8 mouse cellular contexts compared by ENCODE assay signal in genomic region chr11:74371393-74372100, GRCm38 (mm10). TPM values are rescaled to one million over a fixed set of nuclear protein-coding genes. Genes with fewer than 3 reads are reported as not detected.
A peak's percentile ranks its signal among the peaks of the same experiment; 100 is the strongest.
DNase-seq lines count a peak whose midpoint lies in the region; ATAC-seq and TF ChIP-seq lines count a peak whose summit lies in the region.

No protein-coding gene starts in this region.

- DNase-seq in A20 (ENCODE audit: low read depth, low spot score) (peak; percentile 77), adipocyte (ENCODE audit: low spot score) (peak; percentile 90)
- peak; percentile 64 for DNase-seq in heart, adult 8-10 months (ENCODE audit: low spot score)
- DNase-seq in kidney, postnatal 14 days, result peak; percentile 76
- peak; percentile 94 for DNase-seq in lung, embryonic 14.5 days
- peak; percentile 28 for DNase-seq in ovary, adult 18-20 months (ENCODE audit: low spot score)
- DNase-seq in thymus, postnatal 0 days (ENCODE audit: low spot score), result peak; percentile 49

- no peak for TF ChIP-seq POLR2A in cortical plate, adult 2 months (IDR thresholded peaks at IDR 0.05; ENCODE audit: extremely low read depth, insufficient read depth, low read length)

- no peak overlapping the region for H3K27ac ChIP-seq in cortical plate, adult 2 months (ENCODE audit: insufficient read depth, low read length)
- no peak overlapping the region for H3K27ac ChIP-seq in lung, embryonic 14.5 days (ENCODE audit: low read depth)

- WGBS in lung, embryonic 14.5 days, result 13% methylated on average over 22 of the region's 22 CpGs

- no peak overlapping the region for H3K9ac ChIP-seq in lung, embryonic 14.5 days

- no peaks in the 10 kb centered on the region for H3K9me3 ChIP-seq in lung, embryonic 14.5 days (ENCODE audit: low read depth, low read length)

- peak; percentile 81 for TF ChIP-seq CTCF in cortical plate, adult 2 months (IDR thresholded peaks at IDR 0.05; ENCODE audit: extremely low read depth, insufficient read depth, low read length)
- TF ChIP-seq CTCF in lung, embryonic 14.5 days (IDR thresholded peaks at IDR 0.05; ENCODE audit: low read depth), result peak; percentile 86

- H3K27me3 ChIP-seq in lung, embryonic 14.5 days (ENCODE audit: insufficient read depth, low read length), result no peaks in the 10 kb centered on the region

- H3K36me3 ChIP-seq in lung, embryonic 14.5 days (ENCODE audit: insufficient read depth), result no peaks in the 10 kb centered on the region

- peak; percentile 60; the same call in 1 of the 2 replicates for ATAC-seq in lung, embryonic 14.5 days (ENCODE audit: insufficient read depth)

- no peak overlapping the region for H3K4me2 ChIP-seq in lung, embryonic 14.5 days

- H3K4me3 ChIP-seq in cortical plate, adult 2 months (ENCODE audit: insufficient read depth, low read length), result no peak overlapping the region
- H3K4me3 ChIP-seq in lung, embryonic 14.5 days (ENCODE audit: low read depth, low read length), result no peak overlapping the region

- H3K4me1 ChIP-seq in cortical plate, adult 2 months (ENCODE audit: control insufficient read depth, insufficient read depth, low read length), result no peaks in the 10 kb centered on the region
- H3K4me1 ChIP-seq in lung, embryonic 14.5 days (ENCODE audit: insufficient read depth), result no peaks in the 10 kb centered on the region

RNA-seq across cellular contexts. Expression of gene Olfr412, which starts 9.7 kb away (rescaled TPM):
- polyA plus RNA-seq in cortical plate, adult 2 months (2012; rRNA removed), result not detected in 2 replicates
- total RNA-seq in heart, adult 8-10 months (2022), result not detected
- polyA plus RNA-seq in lung, embryonic 14.5 days (2014; fragmentation: Nextera tagmentation; extraction: Ambion mirVana), result not detected in 2 replicates
- not detected in 2 replicates for polyA plus RNA-seq in thymus, postnatal 0 days (2015; fragmentation: Nextera tagmentation; extraction: Ambion mirVana)

RNA-seq across cellular contexts. Expression of gene Olfr411, which starts 19.1 kb away (rescaled TPM):
- not detected in 2 replicates for polyA plus RNA-seq in cortical plate, adult 2 months (2012; rRNA removed)
- not detected for total RNA-seq in heart, adult 8-10 months (2022)
- not detected in 2 replicates for polyA plus RNA-seq in lung, embryonic 14.5 days (2014; fragmentation: Nextera tagmentation; extraction: Ambion mirVana)
- polyA plus RNA-seq in thymus, postnatal 0 days (2015; fragmentation: Nextera tagmentation; extraction: Ambion mirVana), result not detected in 2 replicates

RNA-seq across cellular contexts. Expression of gene Olfr410, which starts 33.7 kb away (rescaled TPM):
- polyA plus RNA-seq in cortical plate, adult 2 months (2012; rRNA removed), result not detected in 2 replicates
- total RNA-seq in heart, adult 8-10 months (2022), result not detected
- polyA plus RNA-seq in lung, embryonic 14.5 days (2014; fragmentation: Nextera tagmentation; extraction: Ambion mirVana), result not detected in 2 replicates
- polyA plus RNA-seq in thymus, postnatal 0 days (2015; fragmentation: Nextera tagmentation; extraction: Ambion mirVana), result not detected in 2 replicates

Comparison
In these comparisons a context has a peak if more than half of its experiments do, and no peak if none do; other contexts are left out.
1. DNase-seq: peak in every context shown above with its lines; median percentile 94 in lung, embryonic 14.5 days; 90 in adipocyte; 77 in A20; 76 in kidney, postnatal 14 days; 64 in heart, adult 8-10 months; 49 in thymus, postnatal 0 days; 28 in ovary, adult 18-20 months.